Mouse (Mus musculus) gastrocnemius, adult 8-10 months (tissue): ENCODE results near the gene Igdcc3. TPM values are rescaled to one million over a fixed set of nuclear protein-coding genes. Genes with fewer than 3 reads are reported as not detected.

ENCODE experiments used
- DNase-seq, 2 experiments: peaks; one replicate each; pipeline ENCODE4 v3.0.0; 2022; ENCODE audit warnings: low spot score in 2 of 2
- total RNA-seq, 4 experiments: library from RNA; stranded (reverse); gene quantifications; 2 replicates each; pipeline ENCODE4 v1.2.4; 2022

Gene Igdcc3
- total RNA-seq, 4 experiments from 2014 or later: 0.10 to 0.17 (median 0.12) TPM

DNA sequence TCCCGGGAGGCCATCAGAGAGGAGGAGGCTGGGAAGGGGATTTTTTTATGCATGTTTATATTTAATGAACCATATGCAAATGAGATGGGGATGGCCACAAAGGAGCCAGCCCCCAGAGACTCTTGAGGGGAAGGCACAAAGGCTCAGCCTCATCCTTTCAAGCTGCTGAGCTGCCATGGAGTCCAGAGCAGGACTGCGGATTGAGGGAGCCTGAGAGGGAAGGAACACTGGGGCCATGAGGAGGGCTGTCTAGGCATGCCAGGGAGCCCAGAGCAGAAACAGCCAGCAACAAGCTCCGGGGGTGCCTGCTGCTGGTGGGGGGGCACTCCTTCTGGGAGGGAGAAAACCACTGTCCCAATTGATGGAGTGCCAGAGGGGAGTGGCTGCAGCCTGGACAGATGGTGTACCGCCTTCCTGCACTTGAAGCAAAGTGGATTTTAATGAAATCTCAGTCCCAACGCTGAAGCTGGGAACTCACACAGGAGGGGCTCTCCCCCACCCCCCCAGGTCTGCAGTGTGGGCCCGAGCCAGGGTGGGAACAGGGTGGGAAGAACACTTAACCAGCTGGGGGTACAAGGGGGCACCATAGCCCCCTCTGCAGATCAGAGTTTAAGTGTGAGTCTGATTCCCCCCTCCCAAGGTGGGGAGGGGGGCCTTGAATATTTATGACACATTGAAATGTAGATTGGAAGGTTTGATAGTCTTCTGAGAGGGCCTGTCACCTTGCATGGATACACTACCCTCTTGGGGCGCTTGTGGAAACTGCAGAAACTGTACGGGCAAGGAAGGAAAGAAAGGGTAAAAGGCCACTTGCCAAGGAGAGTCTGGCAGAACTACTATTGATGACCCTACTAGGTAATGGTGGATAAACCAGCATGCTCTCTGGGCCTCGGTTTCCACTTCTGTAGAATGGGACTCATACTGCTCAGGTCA is 35.2 kb downstream of the Igdcc3 start:
- no peak for DNase-seq

DNA sequence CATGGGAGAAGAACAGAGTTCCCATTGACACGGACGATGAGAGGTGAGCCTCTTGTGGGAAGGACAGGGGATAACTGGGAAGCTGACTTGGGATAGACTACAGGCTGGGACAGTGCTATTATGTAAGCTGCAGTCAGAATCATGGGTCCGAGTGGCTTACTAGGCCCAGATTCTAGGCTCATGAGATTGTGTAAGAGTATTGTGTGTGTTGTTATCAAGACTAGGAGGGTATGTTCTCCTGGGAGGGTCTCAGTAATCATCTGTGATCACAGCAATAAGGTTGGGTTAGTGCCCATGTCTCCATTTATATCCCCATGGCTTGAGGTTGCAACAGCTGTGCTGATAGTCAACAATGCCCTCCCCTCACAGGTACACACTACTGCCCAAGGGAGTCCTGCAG is 36.5 kb downstream of the Igdcc3 start:
- no peak for DNase-seq

DNA sequence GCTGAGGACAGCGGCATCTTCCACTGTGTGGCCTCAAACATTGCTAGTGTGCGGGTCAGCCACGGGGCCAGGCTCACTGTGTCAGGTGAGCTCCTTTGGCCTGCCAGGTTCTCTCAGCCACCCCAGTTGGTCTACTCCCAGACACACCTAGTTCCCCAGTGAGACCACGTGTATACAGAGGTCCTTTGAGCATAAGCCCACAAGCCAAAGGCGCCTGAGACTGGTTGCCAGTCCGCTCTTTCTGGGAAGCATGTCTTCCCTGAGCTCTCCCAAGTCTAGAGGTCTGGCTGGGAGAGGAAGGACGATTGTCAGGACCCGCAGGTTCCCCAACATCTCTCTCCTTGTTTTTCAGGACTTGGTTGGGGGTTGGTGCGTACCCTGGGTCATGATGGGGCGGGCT is 36.9 kb downstream of the Igdcc3 start:
- no peak for DNase-seq

DNA sequence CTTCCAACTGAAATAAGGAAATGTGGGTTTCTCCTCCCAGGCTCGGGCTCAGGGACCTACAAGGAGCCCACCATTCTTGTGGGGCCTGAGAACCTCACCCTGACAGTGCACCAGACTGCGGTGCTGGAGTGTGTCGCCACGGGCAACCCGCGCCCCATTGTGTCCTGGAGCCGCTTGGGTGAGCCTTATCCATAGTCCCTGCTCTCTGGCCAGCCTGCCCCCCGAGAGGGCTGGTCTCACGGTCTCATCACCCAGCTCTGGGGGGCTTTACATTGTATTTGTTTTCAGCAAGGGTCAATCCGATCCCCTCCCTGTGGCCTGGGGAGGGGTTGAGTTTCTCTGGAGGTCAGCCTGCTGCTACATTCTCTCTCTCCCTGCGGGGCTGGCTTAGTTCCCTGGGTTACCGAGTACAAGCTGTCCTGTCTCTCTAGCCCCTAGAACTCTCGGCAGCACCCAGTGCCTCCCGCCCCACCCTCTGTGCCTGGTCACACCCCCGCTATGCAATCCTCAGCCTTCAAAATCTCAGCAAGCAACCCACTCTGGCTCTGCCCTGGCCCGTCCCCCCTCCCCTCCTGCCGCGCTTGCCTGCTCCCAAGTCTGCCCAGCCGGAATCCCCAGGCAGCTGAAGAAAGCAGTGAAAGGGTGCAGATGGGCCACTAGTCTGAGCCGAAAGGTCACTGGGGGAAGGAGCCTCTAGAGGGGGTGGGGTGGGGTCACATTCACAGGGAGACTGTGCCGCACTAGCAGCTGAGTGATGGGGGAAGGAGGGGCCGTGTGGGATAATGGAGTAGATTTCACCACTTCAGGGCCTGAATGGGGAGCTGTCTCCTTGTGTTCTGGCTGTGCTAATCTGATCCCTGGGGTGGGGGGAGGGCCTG is 37.6 kb downstream of the Igdcc3 start:
- peak in 1 of 2 experiments; percentile 46 for DNase-seq

DNA sequence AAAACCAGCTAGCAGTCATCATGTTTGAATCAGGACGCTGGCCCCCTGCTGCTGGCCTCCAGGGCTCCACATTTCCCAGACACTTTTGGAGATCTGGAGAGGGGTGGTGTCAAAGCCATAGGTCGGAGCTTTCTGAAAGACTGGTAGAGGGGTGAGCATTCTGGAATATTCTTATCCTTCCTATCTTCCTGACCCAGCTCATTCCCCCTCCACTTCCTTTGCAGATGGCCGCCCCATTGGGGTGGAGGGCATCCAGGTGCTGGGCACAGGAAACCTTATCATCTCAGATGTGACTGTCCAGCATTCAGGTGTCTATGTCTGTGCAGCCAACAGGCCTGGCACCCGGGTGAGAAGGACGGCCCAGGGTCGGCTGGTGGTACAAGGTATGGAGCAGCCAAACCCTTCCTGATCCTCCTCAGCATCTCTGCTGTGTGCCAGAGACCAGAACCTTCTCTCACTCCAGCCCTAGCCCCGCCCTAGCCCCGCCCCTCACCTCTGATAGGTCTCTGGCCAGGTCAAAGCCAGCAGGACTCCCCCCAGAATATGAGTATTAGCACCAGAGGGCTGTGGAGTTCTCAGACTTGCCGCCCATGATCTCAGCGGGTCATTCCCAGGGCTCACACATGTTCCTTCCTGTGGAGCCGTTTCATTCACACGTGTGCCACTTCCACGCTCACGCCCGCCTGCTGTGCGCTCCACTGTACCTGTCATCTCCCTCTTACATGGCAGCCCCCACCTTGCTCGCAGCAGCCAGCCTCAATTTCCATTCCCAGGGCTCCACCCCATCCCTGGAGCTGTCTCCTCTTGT is 39.0 kb downstream of the Igdcc3 start:
- no peak for DNase-seq

DNA sequence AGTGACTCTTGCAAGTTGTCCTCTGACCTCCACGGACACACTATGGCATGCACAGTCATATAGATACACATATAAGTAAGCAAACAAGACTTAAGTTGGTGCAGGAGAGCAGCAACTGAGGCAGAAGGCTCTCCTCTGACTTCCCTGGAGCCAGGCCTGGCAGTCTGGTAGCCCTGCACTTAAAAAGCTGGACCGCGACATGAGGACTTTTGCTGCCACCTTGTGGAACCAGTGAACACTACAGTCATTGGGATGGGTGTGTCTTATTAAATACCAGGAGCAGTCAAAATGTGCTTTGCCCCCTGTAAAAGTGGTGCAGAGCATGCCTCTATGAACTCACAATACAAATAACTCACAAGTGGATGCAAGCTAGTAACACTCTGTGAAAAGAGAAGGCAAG is 47.6 kb downstream of the Igdcc3 start:
- peak; percentile 82 to 84 for DNase-seq

DNA sequence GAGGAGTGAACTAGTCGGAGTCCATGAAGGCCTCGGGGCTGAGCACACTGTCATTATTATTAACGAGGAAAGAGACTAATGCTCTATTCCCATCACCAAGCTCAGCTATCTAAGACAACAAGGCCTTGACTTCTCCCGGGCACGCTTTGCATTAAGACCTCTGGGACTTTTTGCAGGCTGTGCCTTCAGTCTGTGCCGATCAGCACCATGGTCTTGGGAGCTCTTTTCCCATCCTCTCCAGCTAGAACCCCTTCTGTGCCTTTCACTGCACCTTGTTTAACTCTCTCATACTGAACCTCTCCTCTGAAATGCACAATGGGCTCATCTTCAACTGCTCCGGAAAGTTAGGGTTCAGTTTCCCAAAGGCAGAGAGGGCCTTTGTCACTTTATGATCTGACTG is 49.3 kb downstream of the Igdcc3 start:
- DNase-seq: no peak

DNA sequence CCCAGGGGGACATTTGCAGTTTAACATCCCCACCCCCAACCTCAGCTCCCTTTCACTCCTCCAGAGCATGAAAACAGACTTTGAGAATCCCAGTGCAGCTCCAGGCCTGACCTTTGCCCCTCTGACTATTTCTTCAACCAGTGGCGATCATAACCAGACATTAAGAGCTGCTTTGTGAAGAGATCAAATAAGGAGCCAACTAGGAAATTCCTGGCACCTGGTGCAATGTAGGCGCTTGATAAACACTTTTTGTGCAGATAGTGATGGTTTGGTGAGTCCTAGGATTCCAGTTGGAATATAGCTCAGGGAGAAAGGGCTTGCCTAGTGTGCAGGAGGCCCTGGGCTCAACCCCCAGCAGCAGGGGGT is 50.4 kb downstream of the Igdcc3 start:
- DNase-seq: no peak

DNA sequence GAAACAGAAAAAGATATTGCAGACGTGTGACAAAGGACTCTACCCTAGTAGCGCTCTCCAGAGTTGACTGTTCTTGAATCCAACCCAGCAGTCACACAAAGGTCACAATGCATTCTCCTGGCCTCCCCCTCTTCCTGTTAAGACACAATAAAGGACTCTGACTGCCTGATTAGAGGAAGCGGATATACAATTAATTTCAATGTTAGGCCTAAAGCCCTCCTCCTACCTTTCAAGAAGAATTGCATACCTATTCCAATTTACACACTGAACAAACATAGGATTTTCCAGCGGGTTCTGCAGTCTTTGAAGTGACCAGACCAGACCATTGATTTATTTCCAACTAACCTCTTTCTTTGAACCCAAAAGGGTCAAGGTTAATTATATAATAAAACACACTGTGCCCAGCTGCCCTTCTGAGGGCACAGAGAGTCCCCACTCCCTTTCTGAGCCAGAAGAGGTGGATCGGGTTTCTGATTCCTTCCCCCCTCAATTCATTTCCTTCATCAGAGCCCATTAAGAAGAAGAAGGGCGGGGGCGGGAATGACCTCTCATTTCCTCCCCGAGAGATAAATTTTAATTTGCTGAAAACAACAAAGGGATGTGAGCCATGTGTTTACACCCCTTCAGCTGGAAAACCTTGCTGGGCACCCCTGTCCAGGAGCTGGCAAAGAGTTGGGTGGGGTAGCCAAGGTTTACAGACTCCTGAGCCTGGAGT is 50.9 kb downstream of the Igdcc3 start:
- DNase-seq: no peak

DNA sequence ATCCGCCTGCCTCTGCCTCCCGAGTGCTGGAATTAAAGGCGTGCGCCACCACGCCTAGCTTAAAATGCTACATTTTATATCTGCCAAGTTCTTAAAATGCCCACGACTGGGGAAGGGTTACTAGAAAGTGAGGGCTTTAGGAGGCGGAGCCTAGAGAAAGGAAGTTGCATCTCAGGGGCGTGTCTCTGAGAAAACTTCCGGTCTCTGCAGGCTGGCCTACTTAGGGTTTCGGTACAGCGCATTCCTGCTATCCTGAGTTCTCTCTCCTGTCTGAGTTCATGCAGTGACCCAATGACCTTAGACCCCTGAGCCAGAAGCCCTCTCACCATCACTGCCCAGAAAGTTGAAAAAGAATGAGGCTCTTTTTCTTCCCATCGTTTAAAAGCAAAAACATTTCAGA is 52.2 kb downstream of the Igdcc3 start:
- no peak for DNase-seq

DNA sequence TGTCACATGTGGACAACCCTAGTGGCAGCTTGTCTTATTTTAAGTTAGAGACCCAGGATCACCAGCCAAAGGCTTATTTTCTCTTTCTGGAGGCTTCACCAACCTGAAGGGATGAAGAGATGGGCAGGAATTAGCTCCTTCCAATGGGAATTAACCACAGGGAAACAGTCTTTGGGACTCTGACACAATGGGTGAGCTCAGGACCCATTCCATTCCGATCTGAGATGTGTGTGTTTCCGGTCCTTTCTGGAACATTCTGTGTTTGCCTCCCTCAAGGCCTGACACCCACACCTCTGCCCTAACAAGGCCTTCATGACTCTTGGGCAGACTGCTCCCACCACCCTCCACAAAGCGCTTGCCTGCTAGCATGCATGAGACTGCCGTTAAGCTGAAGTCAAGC is 54.1 kb downstream of the Igdcc3 start, which contains the start of gene Parp16:
Parp16 (plus strand) TSS at position 301 of the 400 bp plus-strand sequence.
- no peak for DNase-seq

DNA sequence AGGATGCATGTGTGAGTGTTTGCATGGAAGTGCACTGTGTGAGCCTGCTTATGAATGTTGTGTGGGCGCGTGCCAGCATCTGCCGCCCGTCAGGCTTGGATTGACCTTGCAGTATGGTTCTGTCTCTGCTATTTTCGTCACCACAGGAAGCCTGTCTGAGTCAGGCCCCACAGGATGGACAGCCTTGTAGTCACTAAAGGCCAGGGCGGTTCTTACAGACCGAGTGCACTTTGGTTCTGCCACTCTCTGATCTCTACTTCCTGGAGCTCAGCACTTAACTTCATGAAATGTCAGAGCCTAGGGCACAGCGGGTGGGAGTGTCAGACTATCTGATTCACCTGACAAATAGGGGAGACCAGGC is 54.6 kb downstream of the Igdcc3 start:
- peak in 1 of 2 experiments; percentile 43 for DNase-seq

DNA sequence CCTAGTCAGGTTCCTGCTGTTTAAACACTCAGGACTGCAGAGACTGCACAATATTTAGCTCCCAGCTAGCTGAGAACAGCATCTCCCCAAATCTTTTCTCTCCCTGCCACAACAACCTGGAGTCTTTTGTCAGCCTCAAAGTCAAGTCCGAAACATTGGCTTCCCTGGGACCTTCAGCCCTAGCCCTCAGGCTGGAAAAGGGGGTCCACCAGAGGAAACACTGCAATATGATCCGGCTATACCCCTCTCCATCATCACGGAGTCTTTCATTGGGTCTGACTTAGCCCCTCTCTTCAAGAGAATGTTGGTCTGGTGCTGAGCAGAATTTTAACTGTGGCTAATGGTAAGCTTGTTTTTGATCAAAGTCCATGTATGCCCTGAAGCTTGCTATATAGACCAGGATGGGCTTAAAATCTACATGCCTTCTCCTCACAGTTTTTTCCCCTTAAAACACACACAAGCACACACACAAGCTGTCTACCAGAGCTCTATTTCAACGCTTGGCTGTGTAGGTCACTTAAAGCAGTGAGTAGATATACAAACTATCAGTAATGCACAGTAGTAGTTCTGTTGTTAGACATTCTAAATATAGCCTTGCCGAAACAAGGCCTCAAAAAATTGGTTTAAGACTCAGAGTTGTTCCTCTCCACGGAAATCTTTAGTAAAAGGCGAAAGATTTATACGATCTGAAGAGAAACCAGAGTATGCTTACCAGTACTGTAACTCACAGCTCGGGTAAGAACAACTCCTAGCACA is 55.2 kb downstream of the Igdcc3 start:
- DNase-seq: no peak

DNA sequence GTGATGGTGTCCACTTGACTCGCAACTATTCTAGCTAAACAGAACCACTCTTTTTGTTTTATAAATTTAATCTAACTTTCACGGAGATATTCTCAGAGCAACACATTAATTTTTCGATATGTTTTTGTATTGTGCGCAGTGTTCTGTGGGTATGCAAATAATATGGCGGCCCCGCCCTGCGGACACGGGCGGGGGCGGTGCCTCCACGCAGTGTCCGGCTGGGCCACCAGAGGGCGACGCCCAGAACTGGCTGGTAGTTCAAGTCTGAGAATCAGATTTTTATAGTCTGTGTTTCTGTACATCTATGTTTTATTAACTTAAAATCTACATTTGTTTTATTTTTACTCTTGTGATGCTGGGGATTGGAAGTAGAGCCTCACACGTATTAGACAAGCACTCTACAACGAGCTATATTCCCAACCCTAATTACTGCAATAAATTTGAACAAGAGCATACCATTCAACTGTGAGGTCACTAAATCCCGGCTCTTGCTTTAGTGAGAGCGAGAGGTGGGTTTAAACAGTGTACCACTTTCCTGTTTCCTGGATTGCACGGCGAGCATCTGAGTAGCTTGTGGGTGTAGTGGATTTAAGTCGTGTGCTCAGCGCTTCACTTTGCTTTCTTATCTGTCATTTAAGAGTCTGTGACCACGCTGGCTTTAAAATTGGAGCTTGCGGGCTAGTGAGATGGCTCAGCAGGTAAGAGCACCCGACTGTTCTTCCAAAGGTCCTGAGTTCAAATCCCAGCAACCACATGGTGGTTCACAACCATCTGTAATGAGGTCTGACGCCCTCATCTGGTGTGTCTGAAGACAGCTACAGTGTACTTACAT is 56.0 kb downstream of the Igdcc3 start:
- DNase-seq: peak; percentile 95 to 96

DNA sequence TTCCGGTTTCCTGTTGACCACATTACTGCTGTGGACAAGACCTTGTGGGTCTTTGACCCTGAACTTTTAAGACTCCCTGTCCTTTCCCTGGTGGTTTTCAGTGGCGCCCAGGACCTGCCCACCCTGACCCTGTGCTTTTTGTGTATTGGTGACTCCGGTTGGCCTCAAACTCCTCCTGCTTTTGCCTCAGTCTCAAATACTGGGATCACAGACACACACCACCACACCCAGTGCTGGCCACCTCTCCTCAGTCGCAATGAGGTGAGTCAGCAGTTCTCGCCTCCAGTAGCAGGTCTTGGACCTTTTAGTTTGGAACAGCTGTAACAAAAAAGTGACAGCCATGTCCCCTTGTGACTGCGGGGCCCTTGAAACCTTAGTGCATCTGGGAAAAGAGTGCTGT is 56.8 kb downstream of the Igdcc3 start:
- peak in 1 of 2 experiments; percentile 37 for DNase-seq

DNA sequence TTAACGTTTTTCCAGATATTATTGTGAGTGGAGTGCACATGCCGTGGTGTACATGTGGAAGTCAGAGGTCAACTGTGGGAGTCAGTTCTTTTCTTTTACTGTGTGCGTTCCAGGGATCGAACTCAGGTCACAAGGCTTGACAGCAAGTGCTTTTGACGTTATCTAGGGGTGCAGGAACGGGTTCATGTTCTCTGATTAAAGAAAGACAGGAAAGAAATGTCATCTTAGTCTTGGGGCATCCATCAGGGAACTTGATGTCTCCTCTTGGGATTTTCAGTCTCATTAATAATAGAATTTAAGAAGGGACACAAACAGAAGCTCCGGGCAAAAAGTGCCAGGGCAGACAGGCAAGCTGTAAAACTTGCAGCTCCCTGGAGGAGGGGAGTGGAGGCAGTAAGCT is 58.7 kb downstream of the Igdcc3 start:
- DNase-seq: no peak

DNA sequence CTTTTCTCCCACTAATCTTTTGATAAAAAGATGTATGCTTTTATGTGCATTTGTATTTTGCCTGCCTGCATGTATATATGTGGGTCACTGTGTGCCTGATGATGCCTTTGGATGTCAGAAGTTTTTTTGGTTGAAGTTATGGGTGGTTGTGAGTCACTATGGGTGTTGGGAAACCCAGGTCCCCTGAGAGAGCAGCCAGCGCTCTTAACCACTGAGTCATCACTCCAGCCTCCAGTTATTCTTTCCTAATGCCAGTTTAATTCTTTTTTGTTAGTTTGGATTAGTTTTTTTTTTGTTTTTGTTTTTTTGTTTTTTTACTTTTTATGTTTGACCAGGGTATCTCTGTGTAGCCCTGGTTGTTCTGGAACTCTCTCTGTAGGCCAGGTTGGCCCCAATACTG is 59.6 kb downstream of the Igdcc3 start:
- peak; percentile 43 to 65 for DNase-seq

DNA sequence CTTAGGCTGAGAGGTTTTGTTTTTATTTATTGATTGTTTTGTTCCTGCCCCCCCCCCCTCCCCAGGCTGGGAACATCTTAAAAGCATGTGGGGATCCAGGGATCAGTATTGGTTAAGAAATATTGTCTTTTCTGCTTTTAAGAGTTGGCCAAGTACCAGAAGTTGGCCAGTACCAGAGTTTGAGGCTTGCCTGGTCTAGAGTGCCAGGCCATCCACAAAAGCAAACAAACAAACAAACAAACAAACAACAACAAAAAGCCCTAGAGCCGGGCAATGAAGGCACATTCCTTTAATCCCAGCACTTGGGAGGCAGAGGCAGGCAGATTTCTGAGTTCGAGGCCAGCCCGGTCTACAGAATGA is 60.0 kb downstream of the Igdcc3 start:
- DNase-seq: no peak
